Mouse (Mus musculus) spleen, postnatal 36 days (tissue): ENCODE data around the gene Arhgap45.

ENCODE experiments used
- DNase-seq, 2 experiments: peaks; one replicate each; pipeline ENCODE4 v3.0.0; 2022; ENCODE audit warnings: low spot score in 2 of 2, mixed read lengths in 1 of 2

Arhgap45 gene

DNA sequence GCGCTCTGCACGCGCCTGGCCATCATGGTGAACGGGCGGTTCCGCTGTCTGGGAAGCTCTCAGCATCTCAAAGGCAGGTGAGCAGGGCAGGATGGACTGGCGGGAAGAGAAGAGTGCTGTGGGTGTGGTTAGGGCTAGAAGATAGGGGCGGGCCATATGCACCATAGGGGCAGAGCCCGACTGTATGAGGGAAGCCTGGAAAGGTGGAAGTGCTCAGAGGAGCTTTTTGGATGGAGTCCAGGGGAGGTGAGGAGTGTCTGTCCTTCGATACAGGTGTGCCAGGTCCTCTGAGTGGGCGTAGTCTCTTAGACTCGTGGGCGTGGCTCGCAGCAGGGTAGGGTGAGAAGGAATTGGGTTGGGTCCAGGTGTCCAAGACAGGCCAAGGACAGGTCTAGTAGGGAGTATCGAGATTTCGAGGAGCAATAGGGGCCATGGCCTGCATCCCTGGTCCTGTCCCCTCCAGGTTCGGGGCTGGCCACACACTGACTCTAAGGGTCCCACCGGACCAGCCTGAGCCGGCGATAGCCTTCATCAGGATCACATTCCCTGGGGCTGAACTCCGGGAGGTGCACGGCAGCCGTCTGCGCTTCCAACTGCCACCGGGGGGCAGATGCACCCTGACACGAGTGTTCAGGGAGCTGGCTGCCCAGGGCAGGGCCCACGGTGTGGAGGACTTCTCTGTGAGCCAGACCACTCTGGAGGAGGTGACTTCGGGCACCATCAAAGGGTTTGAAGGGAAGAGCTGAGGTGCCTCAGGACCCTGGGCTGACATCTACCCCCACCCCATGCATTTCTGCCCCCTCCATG lies 1.8 kb upstream of the Arhgap45 start:
- no peak for DNase-seq

DNA sequence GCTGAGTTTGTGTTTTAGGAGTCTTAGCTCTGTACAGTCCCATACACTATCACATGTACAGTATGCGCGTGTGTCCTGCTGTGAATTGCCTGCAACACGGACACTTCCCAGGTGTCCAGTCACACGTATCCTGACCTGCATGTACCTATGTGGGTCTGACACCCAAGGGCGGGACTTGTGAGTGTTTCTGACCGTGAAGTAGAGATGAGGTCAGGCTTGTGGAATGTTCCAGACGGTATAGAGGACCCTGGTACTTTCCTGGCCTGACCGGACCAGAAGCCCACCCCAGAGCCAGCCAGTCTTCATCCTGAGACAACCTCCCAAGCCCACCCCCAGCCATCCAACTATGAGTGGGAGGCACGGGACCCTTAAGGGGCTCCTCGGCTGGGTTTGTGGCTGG lies 870 bp upstream of the Arhgap45 start:
- no peak for DNase-seq

- DNase-seq: no peak
Measured at GRCm38 (mm10) chr10:80016931-80017330, 478 bp downstream of the Arhgap45 start.

GRCm38 (mm10) chr10:80017361-80017760 lies 908 bp downstream of the Arhgap45 start:
- DNase-seq: peak; percentile 96 to 97

GRCm38 (mm10) chr10:80017771-80018170 lies 1.3 kb downstream of the Arhgap45 start:
- peak in 1 of 2 experiments; percentile 47 for DNase-seq

DNA sequence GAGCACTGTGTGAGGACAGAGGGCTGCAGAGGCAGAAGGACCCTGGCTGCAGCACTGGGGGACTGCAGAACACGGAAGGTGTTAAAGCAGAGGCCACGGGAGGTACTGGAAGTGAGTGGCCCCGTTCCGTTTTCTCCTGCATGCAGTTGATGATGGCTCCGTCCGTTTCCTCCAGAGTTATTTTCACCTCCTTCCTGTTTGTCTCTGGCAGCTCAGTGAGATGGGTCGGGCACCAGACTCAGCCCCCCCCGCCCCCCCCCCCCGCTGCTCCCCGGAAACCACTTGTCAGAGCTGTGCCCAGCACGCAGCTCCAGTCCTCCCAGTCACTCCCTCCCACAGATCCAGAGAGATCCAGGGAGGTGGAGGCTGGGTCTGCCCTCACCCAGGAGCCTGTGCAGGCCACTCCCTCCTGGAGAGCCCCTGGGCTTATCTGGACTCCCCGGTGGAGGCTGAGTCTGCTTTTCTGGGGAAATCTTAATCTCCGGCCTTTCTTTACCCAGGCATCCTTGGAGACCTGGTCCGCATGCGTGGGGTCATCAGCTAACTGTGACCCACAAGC lies 2.4 kb downstream of the Arhgap45 start:
- peak; percentile 78 to 83 for DNase-seq

DNA sequence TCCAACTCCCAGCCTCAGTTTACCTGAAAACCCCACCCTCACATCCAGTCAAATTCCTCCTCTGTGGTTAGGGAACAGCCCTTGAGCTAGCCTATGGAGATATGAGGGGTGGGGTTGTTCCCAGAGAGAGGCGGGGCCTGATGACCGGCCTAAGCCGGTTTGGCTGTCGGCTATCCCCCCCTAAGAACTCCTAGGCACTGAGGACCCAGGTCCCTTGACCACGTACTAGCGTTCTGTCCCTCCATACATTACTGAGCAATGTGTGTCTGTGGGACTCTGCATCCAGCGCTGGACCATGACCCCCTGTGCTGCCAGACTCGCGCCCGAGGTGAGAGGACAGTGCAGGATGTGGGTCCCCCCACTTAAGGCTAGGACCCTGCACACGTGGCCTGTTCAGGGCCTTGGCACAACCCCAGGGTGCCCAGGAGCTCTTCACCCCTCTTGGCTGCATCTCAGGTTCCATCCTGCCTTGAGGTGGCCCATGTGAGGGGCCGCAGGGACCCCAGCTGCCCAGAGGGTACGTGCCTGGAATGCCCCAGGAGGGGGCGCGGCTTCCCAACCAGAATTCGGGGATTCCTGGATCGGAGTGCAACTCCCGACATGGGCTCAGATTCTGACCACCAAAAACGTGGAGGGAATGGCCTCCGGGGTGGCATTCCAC lies 3.1 kb downstream of the Arhgap45 start:
- DNase-seq: no peak

DNA sequence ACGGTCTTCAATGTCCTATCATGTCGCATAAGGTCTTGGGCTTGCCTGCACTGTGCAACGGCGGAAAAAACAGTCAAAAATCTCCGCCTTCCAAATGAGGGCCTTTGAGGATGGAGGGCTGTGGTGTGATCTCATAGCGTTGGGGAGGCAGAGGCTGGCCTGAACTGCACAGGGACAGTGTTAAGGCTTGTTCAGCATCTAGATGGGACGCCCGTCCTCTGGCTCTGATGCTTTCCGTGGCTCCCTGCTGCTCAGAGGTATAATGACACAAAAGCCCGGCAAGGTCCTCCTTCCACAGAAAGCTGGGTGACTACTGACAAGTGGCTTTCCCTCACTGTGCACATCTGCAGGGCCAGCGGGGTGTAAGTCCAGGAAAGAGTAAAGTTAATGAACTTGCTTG lies 3.7 kb downstream of the Arhgap45 start:
- DNase-seq: no peak

DNA sequence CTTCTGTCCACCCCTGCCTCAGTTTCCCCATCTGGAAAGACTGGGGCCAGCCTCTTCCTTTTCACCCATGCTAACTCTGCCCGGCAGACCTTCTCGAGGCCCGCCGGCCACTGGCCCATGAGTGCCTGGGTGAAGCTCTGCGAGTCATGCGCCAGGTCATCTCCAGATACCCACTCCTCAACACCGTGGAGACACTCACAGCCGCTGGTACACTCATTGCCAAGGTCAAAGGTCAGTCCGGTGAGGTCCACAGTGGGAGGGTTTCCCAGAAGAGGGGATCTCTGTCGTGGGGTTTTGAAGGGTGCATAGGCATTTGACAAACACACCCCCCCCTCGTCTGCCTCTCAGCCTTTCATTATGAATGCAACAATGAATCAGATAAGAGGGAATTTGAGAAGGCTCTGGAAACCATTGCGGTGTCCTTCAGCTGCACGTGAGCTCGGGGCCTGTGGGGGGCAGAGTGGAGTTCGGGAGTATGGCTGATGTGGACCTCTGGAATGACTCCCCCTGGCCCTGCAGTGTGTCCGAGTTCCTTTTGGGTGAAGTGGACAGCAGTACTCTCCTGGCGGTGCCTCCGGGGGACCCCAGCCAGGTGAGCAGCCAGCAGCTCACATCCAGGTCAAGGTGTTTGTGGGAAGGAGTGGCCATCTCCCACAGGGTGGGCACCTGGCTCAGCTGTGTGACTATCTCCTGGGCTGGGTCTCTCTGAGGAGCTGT lies 4.3 kb downstream of the Arhgap45 start:
- no peak for DNase-seq

DNA sequence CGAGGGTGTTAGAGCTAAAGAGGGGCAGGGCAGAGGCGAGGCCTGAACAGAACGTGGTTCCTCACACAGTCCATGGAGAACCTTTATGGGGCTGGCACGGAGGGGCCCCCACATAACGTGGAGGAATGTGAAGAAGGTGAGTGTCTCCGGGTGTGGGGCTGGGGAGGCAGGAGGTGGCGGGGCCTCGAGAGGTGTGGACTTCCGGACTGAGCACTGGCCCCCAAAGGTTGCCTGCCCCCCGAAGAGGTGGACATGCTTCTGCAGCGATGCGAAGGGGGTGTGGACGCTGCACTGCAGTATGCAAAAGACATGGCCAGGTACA lies 4.8 kb downstream of the Arhgap45 start:
- no peak for DNase-seq

- DNase-seq: no peak
Measured at GRCm38 (mm10) chr10:80022164-80022563, 5.7 kb downstream of the Arhgap45 start.

DNA sequence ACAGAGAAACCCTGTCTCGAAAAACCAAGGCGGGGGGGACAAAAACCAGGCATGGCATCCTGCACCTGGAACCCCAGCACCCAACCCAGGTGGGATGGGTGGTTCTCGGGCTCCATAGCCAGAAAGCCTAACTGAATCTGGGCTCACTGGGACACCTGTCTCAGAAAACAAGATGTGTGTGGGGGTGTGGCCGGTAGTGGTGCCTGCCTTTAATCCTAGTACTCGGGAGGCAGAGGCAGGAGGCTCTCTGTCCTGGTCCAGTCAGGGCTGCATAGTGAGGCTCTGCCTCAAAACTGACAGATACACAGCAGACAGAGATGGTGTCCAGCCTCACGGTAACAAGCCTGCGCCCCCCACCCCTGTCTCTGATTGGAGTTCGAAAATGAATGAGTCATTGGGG lies 6.4 kb downstream of the Arhgap45 start:
- no peak for DNase-seq

- DNase-seq: no peak
Measured at GRCm38 (mm10) chr10:80023758-80024157, 7.3 kb downstream of the Arhgap45 start.

DNA sequence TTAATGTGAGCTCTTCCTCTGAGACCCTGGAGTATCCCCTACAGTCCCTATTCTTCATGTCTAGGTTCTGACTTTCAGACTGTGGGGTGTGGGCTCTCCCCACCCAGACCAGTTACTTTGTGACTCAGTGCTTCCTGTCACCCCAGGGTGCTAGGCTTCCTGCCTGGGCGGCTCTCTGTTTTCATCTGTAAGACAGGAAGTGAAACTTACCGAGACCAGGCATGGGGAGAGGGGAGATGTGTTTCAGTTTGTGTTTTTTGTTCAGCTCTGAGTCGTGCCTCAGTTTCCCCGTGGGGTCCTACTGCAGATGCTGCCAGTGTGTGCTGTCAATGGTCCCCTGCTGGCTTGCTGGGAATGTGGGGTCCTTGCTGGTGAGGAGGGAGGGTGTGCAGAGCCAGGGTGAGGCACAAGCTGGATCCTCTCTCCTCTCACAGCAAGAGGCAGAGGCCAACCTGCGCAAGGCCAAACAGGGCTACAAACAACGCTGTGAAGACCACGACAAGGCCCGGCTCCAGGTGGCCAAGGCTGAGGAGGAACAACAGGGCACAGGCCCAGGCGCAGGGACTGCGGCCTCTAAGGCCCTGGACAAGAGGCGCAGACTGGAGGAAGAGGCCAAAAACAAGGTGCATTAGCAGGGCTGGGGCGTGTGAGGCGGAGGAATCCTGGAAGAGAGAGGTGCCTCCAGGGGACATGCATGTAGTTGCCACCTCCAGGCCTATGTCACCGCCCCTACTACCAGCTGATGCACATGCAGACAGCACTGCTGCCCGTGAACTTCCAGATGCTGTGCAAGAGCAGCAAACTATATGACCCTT lies 8.0 kb downstream of the Arhgap45 start:
- peak; percentile 90 for DNase-seq

GRCm38 (mm10) chr10:80025044-80025347 lies 8.5 kb downstream of the Arhgap45 start:
- DNase-seq: no peak

DNA sequence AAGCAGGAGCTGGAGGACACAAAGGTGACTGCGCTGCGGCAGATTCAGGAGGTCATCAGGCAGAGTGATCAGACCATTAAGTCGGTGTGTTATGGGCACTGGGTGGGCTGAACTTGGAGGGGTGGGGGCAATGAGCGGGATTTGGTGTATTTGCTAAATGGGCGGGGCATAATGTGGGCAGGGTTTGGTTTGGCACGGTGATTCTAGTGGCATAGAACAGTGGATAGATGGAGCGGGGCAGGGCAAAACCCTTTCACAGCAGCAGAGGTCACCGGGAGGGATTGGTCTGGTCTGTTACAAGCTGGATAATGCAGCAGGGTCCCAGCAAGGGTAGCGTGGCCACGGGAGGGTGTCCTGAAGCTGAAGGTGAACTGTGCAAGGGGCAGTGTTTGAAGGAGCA lies 9.0 kb downstream of the Arhgap45 start:
- no peak for DNase-seq

- no peak for DNase-seq
Measured at GRCm38 (mm10) chr10:80025889-80026288, 9.4 kb downstream of the Arhgap45 start.

- DNase-seq: no peak
Measured at GRCm38 (mm10) chr10:80027681-80028520, 11.4 kb downstream of the Arhgap45 start.

DNA sequence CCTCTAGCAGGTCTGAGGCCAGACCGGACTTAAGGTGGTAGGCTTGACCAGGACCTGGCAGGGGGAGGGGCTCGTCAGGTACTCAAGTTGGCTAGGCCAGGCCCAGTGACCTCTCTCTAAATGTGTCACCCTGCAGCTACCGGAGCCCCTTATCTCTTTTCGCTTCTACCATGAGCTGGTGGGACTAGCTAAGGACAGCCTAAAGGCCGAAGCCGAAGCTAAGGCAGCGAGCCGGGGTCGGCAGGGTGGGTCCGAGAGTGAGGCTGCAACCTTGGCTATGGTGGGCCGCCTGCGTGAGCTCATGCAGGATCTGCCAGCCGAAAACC lies 12.0 kb downstream of the Arhgap45 start:
- DNase-seq: no peak

- DNase-seq: no peak
Measured at GRCm38 (mm10) chr10:80030191-80030590, 13.7 kb downstream of the Arhgap45 start.

GRCm38 (mm10) chr10:80030736-80031135 lies 14.3 kb downstream of the Arhgap45 start:
- DNase-seq: no peak
